Mouse (Mus musculus) ES-E14 (cell line): ENCODE measurements around the gene Cd3eap.

Source experiments
- CHD2 ChIP-seq: IDR thresholded peaks from 2 replicates; pipeline ENCODE4 v1.6.1; 2014; ENCODE audit warnings: mild to moderate bottlenecking, low read depth, low read length, inconsistent platforms
- HCFC1 ChIP-seq: IDR thresholded peaks from 2 replicates; pipeline ENCODE4 v1.6.1; 2012; ENCODE audit warnings: low read length, inconsistent platforms, borderline replicate concordance; ENCODE audit not compliant: insufficient read depth
- MAFK ChIP-seq: IDR thresholded peaks from 2 replicates; pipeline ENCODE4 v1.6.1; 2014; ENCODE audit warnings: mild to moderate bottlenecking, low read depth, low read length, inconsistent platforms; ENCODE audit not compliant: insufficient read depth
- ZC3H11A ChIP-seq: IDR thresholded peaks from 2 replicates; pipeline ENCODE4 v1.6.1; 2012; ENCODE audit warnings: low read depth, mild to moderate bottlenecking, inconsistent platforms, low read length, borderline replicate concordance
- ZNF384 ChIP-seq: IDR thresholded peaks from 2 replicates; pipeline ENCODE4 v1.6.1; 2012; ENCODE audit warnings: low read depth, low read length, inconsistent platforms

DNA sequence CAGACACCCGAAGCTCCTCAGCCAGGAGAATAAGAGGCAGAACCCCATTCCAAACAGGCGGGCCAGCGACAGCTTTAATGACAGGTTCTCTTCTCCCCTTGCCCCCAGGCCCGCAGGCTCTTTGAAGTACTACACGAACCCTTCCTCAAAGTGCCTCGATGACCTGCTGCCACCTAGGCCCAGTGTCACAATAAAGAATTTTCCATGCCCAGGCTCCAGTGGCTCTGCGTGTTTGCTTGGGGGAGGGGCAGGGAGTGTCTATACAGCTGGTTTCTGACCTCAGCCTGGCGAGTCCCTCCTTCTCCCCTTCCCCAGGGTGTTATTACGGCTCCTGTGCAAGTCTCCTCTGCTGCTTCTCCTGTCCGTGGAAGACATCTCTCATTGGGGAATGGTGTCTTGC is 3.0 kb downstream of the Cd3eap start:
- TF ChIP-seq MAFK (no peak), ZC3H11A (no peak), HCFC1 (no peak), ZNF384 (no peak), CHD2 (no peak)
